Comparison of ENCODE assay signal across 10 mouse cellular contexts in the genomic region with DNA sequence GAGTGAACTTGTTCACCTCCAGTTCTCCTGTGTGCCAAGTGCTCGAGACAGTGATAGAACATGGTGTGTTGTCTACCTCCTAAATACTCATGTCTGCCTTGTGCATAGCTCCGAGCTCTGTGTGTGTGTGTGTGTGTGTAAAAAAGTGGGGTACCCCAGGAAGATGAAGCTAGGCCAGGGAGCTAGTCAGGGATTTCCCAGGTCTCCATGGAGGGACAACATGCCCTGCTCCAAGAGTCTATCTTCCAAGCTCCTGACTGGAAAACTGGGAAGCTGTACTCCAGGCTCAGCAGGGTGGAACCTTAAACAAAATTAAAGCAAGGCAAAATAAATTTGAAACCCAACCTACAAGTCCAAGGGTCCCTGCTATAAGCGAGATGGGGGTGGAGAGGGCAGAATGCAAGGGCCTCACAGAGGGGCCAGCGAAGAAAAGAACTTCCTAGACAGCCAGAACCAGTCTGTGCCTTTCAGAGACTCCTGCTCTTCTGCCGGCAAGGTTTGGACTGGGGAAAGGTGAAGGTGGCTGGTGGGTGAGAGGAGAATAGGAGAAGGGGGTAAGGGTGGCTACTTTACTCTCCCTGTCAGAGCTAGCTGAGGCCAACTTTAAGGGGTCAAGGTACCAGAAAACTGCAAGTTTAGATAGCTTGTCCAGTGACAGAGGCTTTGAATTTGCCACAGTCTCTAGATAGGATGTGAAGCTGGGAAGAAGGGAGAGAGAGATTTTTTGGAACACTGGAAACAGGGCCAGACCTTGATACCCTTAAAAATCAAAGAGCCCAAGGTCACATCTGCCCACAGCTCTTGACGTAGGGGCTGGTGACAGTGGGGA.
DNase-seq lines count a peak whose midpoint lies in the region; ATAC-seq lines count a peak whose summit lies in the region.
"Had no signal": no experiment of that assay in that cellular context is flagged by ENCODE, and none has a peak within 500 bp of the region (broad histone marks: within the 10 kb centered on the region; RNA-seq: fewer than 3 reads in every experiment).

No protein-coding gene starts in this region.

- no peak for ATAC-seq in heart, embryonic 13.5 days (ENCODE audit: extremely low read depth, insufficient number of reproducible peaks, low FRiP score, low TSS enrichment)
- no peak for ATAC-seq in forebrain, embryonic 14.5 days
- ATAC-seq in limb, embryonic 13.5 days (ENCODE audit: low FRiP score, low read depth), result no peak
- ATAC-seq: activated CD4-positive, CD25-positive, alpha-beta regulatory T cell, adult 4 months had no signal

- no peak for DNase-seq in heart, adult 9 months (ENCODE audit: low spot score in 2 of 2)
- DNase-seq in cerebellum, postnatal 25 days, result peak; percentile 35 to 60
- DNase-seq in forebrain, embryonic 14.5 days (ENCODE audit: low spot score), result no peak
- no peak for DNase-seq in ovary, postnatal 14 days (ENCODE audit: low spot score)
- no peak for DNase-seq in left cerebral cortex, postnatal 36 days (ENCODE audit: low spot score in 2 of 2)
- DNase-seq: kidney, adult 18-20 months had no signal

- peak overlapping the region; percentile 97 for H3K4me2 ChIP-seq in heart, embryonic 13.5 days
- peak overlapping the region; percentile 85 for H3K4me2 ChIP-seq in forebrain, embryonic 14.5 days (ENCODE audit: low read length)
- H3K4me2 ChIP-seq in limb, embryonic 13.5 days (replicated peaks), result peak overlapping the region; percentile 73

- peaks cover 90% of the 10 kb centered on the region for H3K4me1 ChIP-seq in heart, embryonic 13.5 days
- peaks cover 52% of the 10 kb centered on the region for H3K4me1 ChIP-seq in forebrain, embryonic 14.5 days (ENCODE audit: control insufficient read depth, insufficient read depth, low read length)
- H3K4me1 ChIP-seq in limb, embryonic 13.5 days, result peaks cover 65% of the 10 kb centered on the region

- H3K27ac ChIP-seq in heart, embryonic 13.5 days (replicated peaks), result peak overlapping the region; percentile 76
- H3K27ac ChIP-seq in forebrain, embryonic 14.5 days (ENCODE audit: low read depth, low read length), result peak overlapping the region; percentile 79
- no peak overlapping the region for H3K27ac ChIP-seq in limb, embryonic 13.5 days
- H3K27ac ChIP-seq: macrophage had no signal

- peak overlapping the region; percentile 90 for H3K9ac ChIP-seq in heart, embryonic 13.5 days
- peak overlapping the region; percentile 75 for H3K9ac ChIP-seq in forebrain, embryonic 14.5 days (ENCODE audit: low read length)
- H3K9ac ChIP-seq in limb, embryonic 13.5 days, result 0 out of 2 replicates have a peak overlapping the region, but pooled peaks have one; percentile 8

- WGBS in heart, embryonic 13.5 days, result 61% methylated on average over 6 of the region's 6 CpGs
- WGBS in forebrain, embryonic 14.5 days, result 52% methylated on average over 6 of the region's 6 CpGs
- 48% methylated on average over 6 of the region's 6 CpGs for WGBS in limb, embryonic 13.5 days

- H3K36me3 ChIP-seq in heart, embryonic 13.5 days, result no peaks in the 10 kb centered on the region
- no peaks in the 10 kb centered on the region for H3K36me3 ChIP-seq in forebrain, embryonic 14.5 days (ENCODE audit: control insufficient read depth, insufficient read depth, low read length)
- no peaks in the 10 kb centered on the region for H3K36me3 ChIP-seq in limb, embryonic 13.5 days

- peak overlapping the region; percentile 58; the same call in 1 of the 2 replicates for H3K4me3 ChIP-seq in heart, embryonic 13.5 days
- H3K4me3 ChIP-seq in forebrain, embryonic 14.5 days (ENCODE audit: low read depth, low read length), result peak overlapping the region; percentile 40
- H3K4me3 ChIP-seq in limb, embryonic 13.5 days, result peak overlapping the region; percentile 46

- H3K27me3 ChIP-seq in heart, embryonic 13.5 days (replicated peaks), result no peaks in the 10 kb centered on the region
- 0 out of 2 replicates have a peak, but pooled peaks cover 13% of the 10 kb centered on the region for H3K27me3 ChIP-seq in forebrain, embryonic 14.5 days (replicated peaks; ENCODE audit: control insufficient read depth, insufficient read depth, low read length)
- peaks cover 20% of the 10 kb centered on the region for H3K27me3 ChIP-seq in limb, embryonic 13.5 days

- H3K9me3 ChIP-seq in heart, embryonic 13.5 days, result no peaks in the 10 kb centered on the region
- no peaks in the 10 kb centered on the region for H3K9me3 ChIP-seq in forebrain, embryonic 14.5 days (replicated peaks; ENCODE audit: control insufficient read depth, low read length)
- H3K9me3 ChIP-seq in limb, embryonic 13.5 days, result no peaks in the 10 kb centered on the region

- intact Hi-C loops in left cerebral cortex, postnatal 36 days (cut with DNase I), result loop anchor here (5.0 kb wide), 1 partner anchor 39 kb away; no protein-coding TSS in a partner anchor

Comparison
In these comparisons a context has a peak if more than half of its experiments do, and no peak if none do; other contexts are left out.
1. H3K9ac ChIP-seq: peak in every context shown above with its lines; median percentile 90 in heart, embryonic 13.5 days; 75 in forebrain, embryonic 14.5 days; 8 in limb, embryonic 13.5 days.
2. DNase-seq: peak in cerebellum, postnatal 25 days (2 of 2); none in heart, adult 9 months (0 of 2), forebrain, embryonic 14.5 days (single experiment), ovary, postnatal 14 days (single experiment) and left cerebral cortex, postnatal 36 days (0 of 2).
3. Peak in every context shown above with its lines, with median percentiles within 50 percentile points of each other: H3K4me2 ChIP-seq and H3K4me3 ChIP-seq.